Mouse (Mus musculus): ENCODE results near the gene Gprin1. TPM values are rescaled to one million over a fixed set of nuclear protein-coding genes. Genes with fewer than 3 reads are reported as not detected.

Gprin1 gene
- 0.14 and 0.18 TPM in 2 replicates for polyA plus RNA-seq (2012; rRNA removed)

DNA sequence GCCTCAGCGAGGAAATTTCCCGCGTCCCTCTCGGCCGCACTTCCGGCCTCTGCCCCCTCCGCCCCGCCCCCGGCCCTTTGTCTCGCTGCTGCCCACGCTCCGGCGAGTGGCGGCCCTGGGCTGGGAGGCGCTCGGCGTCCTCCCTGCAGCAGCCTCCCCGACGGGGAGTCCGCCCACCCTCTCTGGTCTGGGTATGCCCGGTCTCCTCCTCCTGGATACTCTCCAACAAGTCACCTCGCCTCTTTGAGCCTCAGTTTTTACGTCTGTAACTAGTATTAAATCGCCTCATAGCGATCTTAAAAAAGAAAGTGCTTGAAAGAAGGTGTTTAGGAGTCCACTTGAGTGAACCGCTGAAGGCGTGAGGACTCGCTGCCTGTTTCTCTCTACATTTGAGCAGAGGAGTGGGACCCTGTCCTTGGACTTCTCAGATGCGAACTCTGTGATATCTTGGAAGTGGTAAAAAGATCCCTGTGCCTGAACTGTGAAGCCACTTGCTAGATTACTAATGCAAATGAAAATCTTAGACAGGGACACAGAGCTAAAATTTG lies at the start of gene Gprin1:
Gene Gprin1 (minus strand): TSS at position 11 of the 548 bp plus-strand sequence.
- Histone ChIP-seq H3K27me3 (ENCODE audit: control insufficient read depth, insufficient read depth, low read length) (peaks cover 23% of the 10 kb centered on the region), H3K27ac (ENCODE audit: insufficient read depth, low read depth, low read length) (no peak within 1 kb of the TSS), H3K36me3 (ENCODE audit: control insufficient read depth, insufficient read depth, low read length) (no peaks in the 10 kb centered on the region), H3K4me3 (ENCODE audit: low read depth, low read length) (peak within 1 kb of the TSS; percentile 54), H3K4me1 (ENCODE audit: control insufficient read depth, insufficient read depth, insufficient read length, low read length) (peaks cover 4% of the 10 kb centered on the region; the same call in 1 of the 2 replicates)
- TF ChIP-seq POLR2A (IDR thresholded peaks at IDR 0.05; ENCODE audit: low read depth, low read length) (no peak), CTCF (IDR thresholded peaks at IDR 0.05; ENCODE audit: extremely low read depth, insufficient read length, insufficient replicate concordance, low read depth, low read length) (no peak)
- 3% methylated on average over 29 of the region's 29 CpGs for WGBS

- no peaks in the 10 kb centered on the region for H3K4me1 ChIP-seq (ENCODE audit: control insufficient read depth, insufficient read depth, insufficient read length, low read length)
- WGBS = 61% methylated on average over 10 of the region's 10 CpGs
- no peaks in the 10 kb centered on the region for H3K36me3 ChIP-seq (ENCODE audit: control insufficient read depth, insufficient read depth, low read length)
- TF ChIP-seq POLR2A (IDR thresholded peaks at IDR 0.05; ENCODE audit: low read depth, low read length) (no peak), CTCF (IDR thresholded peaks at IDR 0.05; ENCODE audit: extremely low read depth, insufficient read length, insufficient replicate concordance, low read depth, low read length) (no peak)
- no peak overlapping the region for H3K27ac ChIP-seq (ENCODE audit: insufficient read depth, low read depth, low read length)
- H3K4me3 ChIP-seq (ENCODE audit: low read depth, low read length) = no peak overlapping the region
- H3K27me3 ChIP-seq (ENCODE audit: control insufficient read depth, insufficient read depth, low read length) = no peaks in the 10 kb centered on the region
These were observed 49.1 kb upstream of the Gprin1 start for GRCm38 (mm10) chr13:54798740-54799139.

GRCm38 (mm10) chr13:54797861-54798643 lies 48.4 kb upstream of the Gprin1 start:
- 75% methylated on average over 16 of the region's 16 CpGs for WGBS
- Histone ChIP-seq H3K27ac (ENCODE audit: insufficient read depth, low read depth, low read length) (no peak overlapping the region), H3K27me3 (ENCODE audit: control insufficient read depth, insufficient read depth, low read length) (no peaks in the 10 kb centered on the region), H3K36me3 (ENCODE audit: control insufficient read depth, insufficient read depth, low read length) (no peaks in the 10 kb centered on the region), H3K4me3 (ENCODE audit: low read depth, low read length) (no peak overlapping the region), H3K4me1 (ENCODE audit: control insufficient read depth, insufficient read depth, insufficient read length, low read length) (no peaks in the 10 kb centered on the region)
- no peak for TF ChIP-seq POLR2A (IDR thresholded peaks at IDR 0.05; ENCODE audit: low read depth, low read length)
- no peak for TF ChIP-seq CTCF (IDR thresholded peaks at IDR 0.05; ENCODE audit: extremely low read depth, insufficient read length, insufficient replicate concordance, low read depth, low read length)

DNA sequence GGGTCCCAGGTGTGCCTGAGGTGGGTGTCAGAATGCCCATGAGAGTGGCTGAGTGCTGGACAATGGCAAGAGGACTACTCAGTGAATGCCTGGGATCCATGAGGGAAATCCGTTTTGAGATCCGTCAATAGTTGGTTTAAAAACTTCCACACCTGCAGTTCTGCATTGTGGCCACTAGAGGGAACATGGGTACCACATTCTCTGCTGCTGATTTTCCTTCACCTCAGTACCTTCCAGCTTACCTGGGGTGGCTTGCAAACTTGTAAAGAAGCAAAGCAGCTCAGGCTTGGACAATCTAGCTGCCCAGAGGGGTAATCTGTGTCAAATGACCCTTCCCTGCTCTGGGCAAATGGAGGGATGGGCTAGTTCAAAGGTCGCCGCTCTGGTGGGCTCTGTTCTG lies 47.7 kb upstream of the Gprin1 start:
- WGBS = 45% methylated on average over 4 of the region's 4 CpGs

DNA sequence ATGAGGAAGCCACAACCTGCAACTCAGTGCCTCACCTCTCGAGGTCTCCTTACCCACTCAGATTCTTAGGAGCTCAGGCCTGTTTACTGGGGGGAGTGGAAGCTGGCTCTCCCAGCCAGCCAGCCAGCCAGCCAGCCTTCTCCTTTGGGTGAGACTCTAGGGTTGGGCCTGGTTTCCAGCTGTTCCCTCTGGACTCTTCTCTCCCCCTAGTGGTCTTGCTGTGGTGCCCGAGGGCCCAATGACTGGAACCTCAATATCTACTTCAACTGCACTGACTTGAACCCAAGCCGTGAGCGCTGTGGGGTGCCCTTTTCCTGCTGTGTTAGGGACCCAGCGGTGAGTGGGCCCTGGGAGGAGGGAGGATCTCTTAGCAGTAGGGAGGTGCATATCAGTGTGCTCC lies 45.2 kb upstream of the Gprin1 start:
- Histone ChIP-seq H3K4me3 (ENCODE audit: low read depth, low read length) (no peak overlapping the region), H3K4me1 (ENCODE audit: control insufficient read depth, insufficient read depth, insufficient read length, low read length) (peaks cover 3% of the 10 kb centered on the region; the same call in 1 of the 2 replicates), H3K27me3 (ENCODE audit: control insufficient read depth, insufficient read depth, low read length) (no peaks in the 10 kb centered on the region), H3K27ac (ENCODE audit: insufficient read depth, low read depth, low read length) (no peak overlapping the region), H3K36me3 (ENCODE audit: control insufficient read depth, insufficient read depth, low read length) (no peaks in the 10 kb centered on the region)
- TF ChIP-seq CTCF (IDR thresholded peaks at IDR 0.05; ENCODE audit: extremely low read depth, insufficient read length, insufficient replicate concordance, low read depth, low read length) (no peak), POLR2A (IDR thresholded peaks at IDR 0.05; ENCODE audit: low read depth, low read length) (no peak)
- 60% methylated on average over 5 of the region's 5 CpGs for WGBS

More for the DNA sequence above, 47.7 kb upstream of the Gprin1 start:
- no peaks in the 10 kb centered on the region for H3K4me1 ChIP-seq (ENCODE audit: control insufficient read depth, insufficient read depth, insufficient read length, low read length)
- no peak overlapping the region for H3K27ac ChIP-seq (ENCODE audit: insufficient read depth, low read depth, low read length)
- H3K36me3 ChIP-seq (ENCODE audit: control insufficient read depth, insufficient read depth, low read length) = no peaks in the 10 kb centered on the region
- H3K4me3 ChIP-seq (ENCODE audit: low read depth, low read length) = no peak overlapping the region
- H3K27me3 ChIP-seq (ENCODE audit: control insufficient read depth, insufficient read depth, low read length) = no peaks in the 10 kb centered on the region
- TF ChIP-seq POLR2A (IDR thresholded peaks at IDR 0.05; ENCODE audit: low read depth, low read length) = no peak
- peak; percentile 51; the same call in 1 of the 2 replicates for TF ChIP-seq CTCF (IDR thresholded peaks at IDR 0.05; ENCODE audit: extremely low read depth, insufficient read length, insufficient replicate concordance, low read depth, low read length)

- H3K4me3 ChIP-seq (ENCODE audit: low read depth, low read length) = no peak overlapping the region
- H3K27me3 ChIP-seq (ENCODE audit: control insufficient read depth, insufficient read depth, low read length) = no peaks in the 10 kb centered on the region
- peaks cover 3% of the 10 kb centered on the region; the same call in 1 of the 2 replicates for H3K4me1 ChIP-seq (ENCODE audit: control insufficient read depth, insufficient read depth, insufficient read length, low read length)
- no peaks in the 10 kb centered on the region for H3K36me3 ChIP-seq (ENCODE audit: control insufficient read depth, insufficient read depth, low read length)
- 45% methylated on average over 16 of the region's 16 CpGs for WGBS
- H3K27ac ChIP-seq (ENCODE audit: insufficient read depth, low read depth, low read length) = no peak overlapping the region
- TF ChIP-seq CTCF (IDR thresholded peaks at IDR 0.05; ENCODE audit: extremely low read depth, insufficient read length, insufficient replicate concordance, low read depth, low read length) (no peak), POLR2A (IDR thresholded peaks at IDR 0.05; ENCODE audit: low read depth, low read length) (no peak)
These were observed 44.4 kb upstream of the Gprin1 start for GRCm38 (mm10) chr13:54794002-54794577.
